ENCODE assay signal across 39 mouse cellular contexts in the genomic region with DNA sequence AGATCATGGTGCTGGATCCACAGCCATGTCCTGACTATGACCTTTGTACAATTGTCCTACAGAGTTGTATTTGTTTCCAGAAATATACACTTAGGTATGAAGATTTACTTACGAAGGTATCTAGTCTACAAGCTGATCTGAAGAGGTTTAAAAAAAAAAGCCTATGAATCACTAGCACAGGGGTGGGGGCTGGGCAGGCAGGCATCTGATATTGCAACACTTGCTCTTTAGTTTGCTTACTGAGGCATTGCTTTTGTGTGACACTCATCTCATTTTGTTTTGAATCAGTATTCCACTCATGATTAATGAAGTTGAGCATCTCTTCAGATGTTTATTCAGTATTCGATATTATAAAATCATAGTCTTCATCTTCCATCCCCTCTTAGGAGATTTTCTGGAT. TPM values are rescaled to one million over a fixed set of nuclear protein-coding genes. Genes with fewer than 3 reads are reported as not detected.
DNase-seq lines count a peak whose midpoint lies in the region; ATAC-seq and TF ChIP-seq lines count a peak whose summit lies in the region.
"Had no signal": no experiment of that assay in that cellular context is flagged by ENCODE, and none has a peak within 500 bp of the region (broad histone marks: within the 10 kb centered on the region; RNA-seq: fewer than 3 reads in every experiment).

No protein-coding gene starts in this region.

- no peak for TF ChIP-seq CTCF in heart, adult 2 months (IDR thresholded peaks at IDR 0.05)

- TF ChIP-seq POLR2A in heart, adult 2 months (IDR thresholded peaks at IDR 0.05; ENCODE audit: insufficient read depth, low read depth, low read length) = no peak

- TF ChIP-seq EP300 in heart, adult 2 months (IDR thresholded peaks at IDR 0.05; ENCODE audit: insufficient read depth, low read depth, low read length) = no peak

- H3K4me1 ChIP-seq in heart, adult 2 months (ENCODE audit: control insufficient read depth, insufficient read depth, low read length) = peaks cover 1% of the 10 kb centered on the region; the same call in 1 of the 2 replicates
- H3K4me1 ChIP-seq: embryonic facial prominence, embryonic 12.5 days; forebrain, embryonic 12.5 days; hindbrain, embryonic 10.5 days; hindbrain, embryonic 15.5 days; megakaryocyte, embryonic 14.5 days; midbrain, embryonic 12.5 days had no signal

- intact Hi-C loops in heart, adult 2 months (cut with DNase I) = no loop called here

- no peaks in the 10 kb centered on the region for H3K79me2 ChIP-seq in heart, adult 2 months (replicated peaks; ENCODE audit: control insufficient read depth, insufficient read depth, low read length)

- DNase-seq in heart, adult 2 months = peak; percentile 15 to 27
- no peak for DNase-seq in heart, adult 9 months (ENCODE audit: low spot score in 2 of 2)
- DNase-seq in 416B (ENCODE audit: low read depth) = peak; percentile 12
- DNase-seq in Muller cell, postnatal 12 days (ENCODE audit: inconsistent ontology term) = peak; percentile 64
- DNase-seq in adrenal gland, postnatal 36 days = peak; percentile 12 to 42
- DNase-seq in kidney, postnatal 10 days = no peak
- no peak for DNase-seq in layer of hippocampus, adult 9-10 months (ENCODE audit: low spot score)
- DNase-seq: cerebellum, adult 11-12 months; cerebellum, adult 9-11 months; embryo, embryonic 11 days; heart, postnatal 14 days; kidney, adult 11 months; kidney, postnatal 36 days; layer of hippocampus, postnatal 36 days; left cerebral cortex, postnatal 4 days; lung, adult 2 months; lung, postnatal 10 days; right cerebral cortex, postnatal 4 days; thymus, adult 18-20 months; thymus, postnatal 36 days had no signal

- H3K36me3 ChIP-seq in heart, adult 2 months (ENCODE audit: control insufficient read depth, insufficient read depth, low read length) = no peaks in the 10 kb centered on the region
- H3K36me3 ChIP-seq: embryonic facial prominence, embryonic 12.5 days; forebrain, embryonic 12.5 days; hindbrain, embryonic 10.5 days; hindbrain, embryonic 15.5 days; kidney, embryonic 15.5 days; midbrain, embryonic 12.5 days; neural tube, embryonic 13.5 days had no signal

- no peak overlapping the region for H3K27ac ChIP-seq in heart, adult 2 months
- H3K27ac ChIP-seq: embryonic facial prominence, embryonic 12.5 days; forebrain, embryonic 12.5 days; hindbrain, embryonic 10.5 days; hindbrain, embryonic 15.5 days; kidney, embryonic 15.5 days; layer of hippocampus, adult 2 months; liver, embryonic 14.5 days; midbrain, embryonic 12.5 days; neural tube, embryonic 13.5 days; stomach, postnatal 0 days had no signal

- 74% methylated on average over 2 of the region's 2 CpGs for WGBS in heart, adult 2 months

- H3K4me3 ChIP-seq in heart, adult 2 months = no peak overlapping the region
- H3K4me3 ChIP-seq: embryonic facial prominence, embryonic 12.5 days; forebrain, embryonic 12.5 days; hindbrain, embryonic 10.5 days; hindbrain, embryonic 15.5 days; kidney, embryonic 15.5 days; layer of hippocampus, adult 2 months; megakaryocyte, embryonic 14.5 days; midbrain, embryonic 12.5 days; neural tube, embryonic 13.5 days had no signal

- H3K9ac ChIP-seq in heart, adult 2 months (ENCODE audit: low read depth, low read length) = no peak overlapping the region
- H3K9ac ChIP-seq: embryonic facial prominence, embryonic 12.5 days; forebrain, embryonic 12.5 days; hindbrain, embryonic 15.5 days; kidney, embryonic 15.5 days; liver, embryonic 14.5 days; midbrain, embryonic 12.5 days; neural tube, embryonic 13.5 days had no signal

- no peaks in the 10 kb centered on the region for H3K27me3 ChIP-seq in heart, adult 2 months (ENCODE audit: control insufficient read depth, insufficient read depth, low read length)
- H3K27me3 ChIP-seq: embryonic facial prominence, embryonic 12.5 days; forebrain, embryonic 12.5 days; hindbrain, embryonic 15.5 days; kidney, embryonic 15.5 days; midbrain, embryonic 12.5 days; neural tube, embryonic 13.5 days had no signal

- no peak for ATAC-seq in erythroid progenitor cell, adult 5-6 weeks (replicated peaks; ENCODE audit: low FRiP score, poor library complexity, severe bottlenecking)
- ATAC-seq: inflammation-experienced regulatory T-cells, adult 6 months had no signal

RNA-seq across cellular contexts. Expression of a gene that starts 21.2 kb away (rescaled TPM):
- total RNA-seq in heart, adult 2 months (2021) = 1 to 10 TPM in 1 of 2 experiments, under 1 TPM in 1; 0.82 to 1.3 TPM
- 1.6 and 1.9 TPM in 2 replicates for polyA plus RNA-seq in heart, adult 2 months (2012; rRNA removed)
- total RNA-seq in adrenal gland, postnatal 36 days (2021) = under 1 TPM in 1 of 2 experiments, not detected in 1; 0.70 TPM
- total RNA-seq in erythroid progenitor cell, adult 5-6 weeks (2015; ENCODE audit: low replicate concordance) = not detected in 2 replicates
- total RNA-seq in erythroid progenitor cell, adult 5-6 weeks (2017; ENCODE audit: low replicate concordance) = not detected in 2 replicates
- total RNA-seq: heart, postnatal 14 days; layer of hippocampus, adult 2 months; layer of hippocampus, postnatal 36 days; left cerebral cortex, postnatal 4 days; MEL; midbrain, postnatal 0 days had no signal
- polyA plus RNA-seq: embryonic facial prominence, embryonic 12.5 days; forebrain, embryonic 12.5 days; heart, embryonic 14.5 days; hindbrain, embryonic 10.5 days; hindbrain, embryonic 15.5 days; kidney, embryonic 15.5 days; limb, embryonic 14.5 days; liver, embryonic 14.5 days; midbrain, embryonic 12.5 days; midbrain, postnatal 0 days; neural tube, embryonic 13.5 days; stomach, postnatal 0 days had no signal

RNA-seq across cellular contexts. Expression of a gene that starts 34.6 kb away (rescaled TPM):
- 1 to 10 TPM in 1 of 2 experiments, not detected in 1; 1.9 TPM for total RNA-seq in heart, adult 2 months (2021)
- 1.7 and 1.8 TPM in 2 replicates for polyA plus RNA-seq in heart, adult 2 months (2012; rRNA removed)
- total RNA-seq in adrenal gland, postnatal 36 days (2021) = not detected
- total RNA-seq in erythroid progenitor cell, adult 5-6 weeks (2015; ENCODE audit: low replicate concordance) = not detected in 2 replicates
- total RNA-seq in erythroid progenitor cell, adult 5-6 weeks (2017; ENCODE audit: low replicate concordance) = not detected in 2 replicates
- total RNA-seq: gastrocnemius, adult 8-10 months; layer of hippocampus, adult 2 months; MEL had no signal
- polyA plus RNA-seq: inflammation-experienced regulatory T-cells, adult 6 months; spleen, adult 2 months had no signal

Comparison
In these comparisons a context has a peak if more than half of its experiments do, and no peak if none do; other contexts are left out.
1. DNase-seq: peak in heart, adult 2 months (2 of 2), 416B (single experiment), Muller cell, postnatal 12 days (single experiment) and adrenal gland, postnatal 36 days (2 of 2); none in heart, adult 9 months (0 of 2), kidney, postnatal 10 days (single experiment) and layer of hippocampus, adult 9-10 months (single experiment).